Mouse (Mus musculus): ENCODE results near the gene Adamts16.

DNA sequence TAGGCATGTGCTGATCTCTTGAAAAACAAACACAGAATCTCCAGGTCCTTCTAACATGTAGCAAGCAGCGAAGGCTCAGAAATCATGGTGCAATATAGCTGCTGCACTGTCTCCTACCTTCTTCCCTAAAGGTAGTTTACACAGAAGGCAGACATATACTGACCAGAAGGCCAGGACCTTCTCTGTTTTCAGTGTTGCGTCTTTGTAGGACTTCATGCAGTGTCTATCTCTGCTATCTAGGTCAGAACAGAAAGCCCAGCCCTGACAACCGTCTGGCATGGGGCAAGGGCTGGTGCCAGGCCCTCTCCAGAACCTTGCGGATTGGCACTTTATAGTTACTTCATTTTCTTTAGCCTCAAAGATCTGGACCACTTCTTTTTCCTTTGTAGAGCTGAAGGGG, 98.9 kb downstream of the Adamts16 start:
- TF ChIP-seq TAL1 (conservative IDR thresholded peaks at IDR 0.05; ENCODE audit: low read depth, low read length) (no peak), CTCF (IDR thresholded peaks at IDR 0.05; ENCODE audit: low read depth, low read length) (no peak), GATA1 (IDR thresholded peaks at IDR 0.05; ENCODE audit: borderline replicate concordance, low read length) (no peak), POLR2AphosphoS5 (IDR thresholded peaks at IDR 0.05; ENCODE audit: insufficient replicate concordance, low read depth, low read length) (no peak), GATA2 (IDR thresholded peaks at IDR 0.05; ENCODE audit: borderline replicate concordance, low read depth, low read length) (no peak)
